Mouse (Mus musculus) midbrain, embryonic 10.5 days (tissue): Measurements from ENCODE around the gene 4930469K13Rik. TPM values are rescaled to one million over a fixed set of nuclear protein-coding genes. Genes with fewer than 3 reads are reported as not detected.

ENCODE experiments used
- DNase-seq: peaks from one replicate; pipeline ENCODE4 v3.0.0-alpha.2; 2017; ENCODE audit warnings: low spot score
- H3K27ac ChIP-seq: fragments of 300-500 bp; sonication (generic); replicated peaks from 2 replicates; pipeline ENCODE4 v1.5.1; 2016; ENCODE audit warnings: mild to moderate bottlenecking
- H3K27me3 ChIP-seq: fragments of 300-500 bp; sonication (generic); 2 replicates; pipeline ENCODE4 v1.6.1; 2016; ENCODE audit warnings: low read depth, mild to moderate bottlenecking; ENCODE audit not compliant: poor library complexity, severe bottlenecking
- H3K36me3 ChIP-seq: fragments of 300-500 bp; sonication (generic); 2 replicates; pipeline ENCODE4 v1.6.1; 2016; ENCODE audit warnings: mild to moderate bottlenecking, moderate library complexity
- H3K4me1 ChIP-seq: fragments of 300-500 bp; sonication (generic); 2 replicates; pipeline ENCODE4 v1.6.1; 2016
- H3K4me3 ChIP-seq: fragments of 300-500 bp; sonication (generic); 2 replicates; pipeline ENCODE4 v1.5.1; 2016; ENCODE audit warnings: mild to moderate bottlenecking, moderate library complexity
- H3K9me3 ChIP-seq: fragments of 300-500 bp; sonication (generic); replicated peaks from 2 replicates; pipeline ENCODE4 v1.6.1; 2016; ENCODE audit warnings: mild to moderate bottlenecking
- WGBS: fragments of 180-500 bp; shearing (Covaris S2); methylation state at CpG from one replicate; pipeline ENCODE4 v1.1.7; 2016; 5-methylcytosine and 5-hydroxymethylcytosine counted together
- polyA plus RNA-seq: library from polyadenylated mRNA; unstranded; fragments of >200 nt; fragmentation: Nextera tagmentation; extraction: Ambion mirVana; gene quantifications from 2 replicates; pipeline ENCODE4 v1.2.1, GENCODE M21; 2016

Gene 4930469K13Rik
- polyA plus RNA-seq, 1 experiment from 2014 or later = not detected

DNA sequence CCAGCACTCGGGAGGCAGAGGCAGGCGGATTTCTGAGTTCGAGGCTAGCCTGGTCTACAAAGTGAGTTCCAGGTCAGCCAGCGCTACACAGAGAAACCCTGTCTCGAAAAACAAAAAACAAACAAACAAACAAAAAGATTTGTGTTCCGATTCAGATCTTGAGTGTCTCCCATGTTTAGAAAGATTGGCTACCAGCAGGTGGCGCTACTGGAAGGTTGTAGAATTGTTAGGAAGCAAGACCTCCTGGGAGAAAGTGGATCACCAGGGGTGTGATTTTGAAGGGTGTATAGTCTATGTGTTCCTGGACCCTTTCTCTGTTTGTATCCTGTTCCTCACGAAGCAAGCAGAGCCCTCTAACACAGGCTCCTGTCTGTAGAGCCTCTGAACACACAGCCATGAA lies 139.6 kb downstream of the 4930469K13Rik start:
- Histone ChIP-seq H3K9me3 (no peaks in the 10 kb centered on the region), H3K4me3 (no peak overlapping the region), H3K36me3 (no peaks in the 10 kb centered on the region), H3K27me3 (no peaks in the 10 kb centered on the region), H3K27ac (no peak overlapping the region), H3K4me1 (peaks cover 8% of the 10 kb centered on the region)
- no peak for DNase-seq
- 79% methylated on average over 8 of the region's 8 CpGs for WGBS

DNA sequence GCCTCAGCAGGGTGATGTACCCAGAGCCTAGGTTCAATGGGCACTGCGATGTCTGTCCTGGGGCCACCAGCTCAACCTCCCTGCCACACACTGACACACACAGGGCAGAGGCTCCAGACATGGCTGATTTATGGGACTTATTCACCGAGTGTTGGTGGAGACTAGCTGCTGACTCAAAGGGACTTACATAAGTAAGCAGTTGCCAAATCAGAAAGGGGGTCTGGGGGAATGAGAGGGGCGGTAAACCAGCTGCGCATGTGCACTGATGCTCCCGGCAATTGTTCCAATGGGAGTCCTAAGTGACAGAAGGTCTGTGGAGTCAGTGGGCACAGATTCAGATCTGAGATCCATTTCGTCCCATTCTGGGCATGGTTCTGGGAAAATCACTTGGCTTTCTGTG lies 140.8 kb downstream of the 4930469K13Rik start:
- Histone ChIP-seq H3K27me3 (no peaks in the 10 kb centered on the region), H3K9me3 (no peaks in the 10 kb centered on the region), H3K36me3 (no peaks in the 10 kb centered on the region), H3K27ac (no peak overlapping the region), H3K4me3 (no peak overlapping the region), H3K4me1 (no peaks in the 10 kb centered on the region)
- 91% methylated on average over 6 of the region's 6 CpGs for WGBS
- no peak for DNase-seq

DNA sequence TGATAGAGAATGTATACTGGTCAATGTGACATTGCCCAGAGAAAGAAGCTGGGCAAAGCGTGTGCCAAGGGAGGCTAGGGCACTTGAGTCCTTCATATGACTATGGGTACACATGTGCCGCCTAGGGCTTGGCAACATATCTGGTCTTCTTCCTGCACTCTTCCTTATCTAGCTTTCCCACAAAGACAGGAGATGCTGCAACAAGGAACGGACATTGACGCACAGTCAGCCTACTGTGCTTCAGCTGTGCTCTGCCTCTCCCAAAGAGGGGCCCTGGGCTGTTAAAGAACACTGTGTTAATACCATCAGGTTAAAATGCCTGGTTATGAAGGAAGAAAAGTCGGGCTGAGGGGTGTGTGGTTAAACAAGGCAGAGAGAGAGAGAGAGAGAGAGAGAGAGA lies 141.7 kb downstream of the 4930469K13Rik start:
- no peaks in the 10 kb centered on the region for H3K36me3 ChIP-seq
- no peak overlapping the region for H3K4me3 ChIP-seq
- peaks cover 5% of the 10 kb centered on the region; the same call in 1 of the 2 replicates for H3K4me1 ChIP-seq
- no peak for DNase-seq
- no peaks in the 10 kb centered on the region for H3K9me3 ChIP-seq
- H3K27ac ChIP-seq = no peak overlapping the region
- WGBS = 84% methylated on average over 5 of the region's 5 CpGs
- H3K27me3 ChIP-seq = no peaks in the 10 kb centered on the region

DNA sequence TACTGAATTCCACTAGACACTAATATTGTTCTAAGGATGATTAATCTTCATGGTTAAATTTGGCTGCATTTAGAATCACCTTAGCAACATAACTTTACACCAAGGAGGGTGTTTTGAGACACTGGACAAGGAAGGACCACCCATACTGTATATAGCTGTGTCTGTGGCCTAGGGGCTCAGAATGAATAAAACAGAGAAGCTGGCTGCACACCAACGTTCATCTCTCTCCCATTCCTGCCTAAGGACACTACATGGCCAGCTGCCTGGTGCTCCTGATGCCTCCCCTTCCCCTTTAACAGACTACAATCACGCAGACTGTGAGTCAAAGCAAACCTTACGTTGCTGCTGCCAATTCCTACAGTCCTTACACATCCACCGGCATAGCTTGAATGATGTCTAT lies 142.4 kb downstream of the 4930469K13Rik start:
- Histone ChIP-seq H3K27ac (no peak overlapping the region), H3K36me3 (no peaks in the 10 kb centered on the region), H3K4me3 (no peak overlapping the region), H3K27me3 (no peaks in the 10 kb centered on the region), H3K9me3 (no peaks in the 10 kb centered on the region), H3K4me1 (peaks cover 11% of the 10 kb centered on the region)
- WGBS = 83% methylated on average over 4 of the region's 4 CpGs
- DNase-seq = no peak

DNA sequence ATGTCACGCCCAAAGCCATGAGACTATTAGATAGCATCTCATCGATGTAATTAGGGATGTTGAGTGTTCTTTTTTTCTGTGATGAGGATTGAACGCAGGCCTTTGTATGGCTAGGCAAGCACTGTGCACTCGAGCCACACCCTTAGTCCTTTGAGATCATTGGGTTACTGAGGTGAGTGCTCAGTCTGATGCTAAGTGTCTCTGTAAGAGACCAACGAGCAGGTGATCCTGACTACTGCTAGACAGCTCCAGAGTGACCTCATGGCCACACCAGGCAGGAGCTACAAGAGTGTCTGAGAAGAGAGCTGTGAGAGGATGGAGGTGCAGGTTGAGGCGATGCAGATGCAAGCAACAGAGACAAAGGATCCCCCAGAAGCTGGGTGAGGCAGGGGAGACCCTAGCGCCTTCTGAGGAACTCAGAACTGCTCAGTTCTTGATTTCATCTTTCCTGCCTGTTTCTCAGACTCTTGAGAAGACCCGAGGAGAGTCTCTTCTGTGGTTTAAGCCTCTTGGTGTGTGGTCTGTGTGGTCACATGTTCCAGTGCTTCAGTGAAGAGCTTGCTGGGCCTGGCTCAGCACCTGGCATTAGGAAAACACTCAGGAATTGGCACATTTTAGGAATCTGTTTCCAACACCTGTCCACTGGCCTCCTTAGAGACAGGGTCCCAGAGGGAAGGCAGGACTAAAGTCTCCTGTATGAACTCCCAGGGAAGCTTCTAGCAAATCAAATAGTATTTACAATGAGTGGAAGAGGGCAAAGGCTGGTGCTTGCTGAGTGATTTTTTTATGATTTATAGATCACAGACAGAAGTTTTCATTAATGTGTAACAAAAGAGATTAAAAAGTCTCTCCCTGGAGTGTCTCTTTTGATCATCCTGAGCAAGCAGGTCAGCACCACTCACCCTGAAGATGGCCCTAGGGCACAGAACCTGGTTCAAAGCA lies 146.4 kb downstream of the 4930469K13Rik start:
- no peak for DNase-seq
- no peak overlapping the region; the same call in 1 of the 2 replicates for H3K27ac ChIP-seq
- 87% methylated on average over 8 of the region's 8 CpGs for WGBS

DNA sequence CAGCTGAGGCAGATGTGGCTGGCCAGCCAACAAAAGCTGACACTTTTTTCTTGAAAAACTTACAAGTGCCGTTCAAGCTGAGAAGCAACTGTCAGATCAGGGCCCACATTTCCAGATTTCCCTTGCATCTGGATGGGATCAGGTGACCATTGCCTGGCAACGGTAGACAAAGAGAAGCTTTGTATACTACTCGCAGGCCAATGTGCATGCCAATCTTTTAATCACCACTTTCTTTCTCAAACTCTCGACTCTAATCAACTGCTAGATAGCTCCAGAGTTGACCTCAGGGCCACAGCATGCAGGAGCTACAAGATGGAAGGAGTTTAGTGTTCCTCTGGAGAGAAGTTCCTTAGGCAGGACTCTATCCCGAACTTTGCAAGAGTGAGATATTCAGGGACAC lies 147.2 kb downstream of the 4930469K13Rik start:
- H3K4me3 ChIP-seq = no peak overlapping the region
- DNase-seq = no peak
- 47% methylated on average over 5 of the region's 5 CpGs for WGBS
- peaks cover 12% of the 10 kb centered on the region for H3K4me1 ChIP-seq
- no peaks in the 10 kb centered on the region for H3K9me3 ChIP-seq
- no peak overlapping the region; the same call in 1 of the 2 replicates for H3K27ac ChIP-seq
- H3K27me3 ChIP-seq = no peaks in the 10 kb centered on the region
- H3K36me3 ChIP-seq = no peaks in the 10 kb centered on the region

More for the DNA sequence above, 146.4 kb downstream of the 4930469K13Rik start:
- Histone ChIP-seq H3K4me1 (peaks cover 12% of the 10 kb centered on the region), H3K27me3 (no peaks in the 10 kb centered on the region), H3K9me3 (no peaks in the 10 kb centered on the region), H3K4me3 (no peak overlapping the region), H3K36me3 (no peaks in the 10 kb centered on the region)

DNA sequence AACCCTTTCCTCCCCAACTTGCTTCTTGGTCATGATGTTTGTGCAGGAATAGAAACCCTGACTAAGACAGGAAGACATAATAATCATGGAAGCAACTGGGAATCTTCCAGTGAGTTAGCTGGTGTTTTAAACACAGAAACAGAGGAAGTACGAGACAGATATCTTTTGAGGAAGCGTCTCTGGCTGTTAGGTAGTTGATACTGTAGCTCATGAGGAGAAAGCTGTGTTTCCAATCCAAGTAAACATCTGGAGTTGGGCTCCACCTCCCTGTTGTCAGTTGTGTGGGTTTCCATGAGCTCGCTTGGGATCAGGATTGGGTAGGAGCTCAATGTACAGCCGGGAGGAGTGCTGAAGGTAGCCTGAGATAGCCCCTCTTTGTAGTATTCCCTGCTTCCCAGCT lies 151.9 kb downstream of the 4930469K13Rik start:
- Histone ChIP-seq H3K4me1 (peaks cover 6% of the 10 kb centered on the region; the same call in 1 of the 2 replicates), H3K27ac (no peak overlapping the region), H3K36me3 (no peaks in the 10 kb centered on the region), H3K9me3 (no peaks in the 10 kb centered on the region), H3K4me3 (no peak overlapping the region), H3K27me3 (no peaks in the 10 kb centered on the region)
- 80% methylated on average over 4 of the region's 4 CpGs for WGBS
- DNase-seq = no peak

DNA sequence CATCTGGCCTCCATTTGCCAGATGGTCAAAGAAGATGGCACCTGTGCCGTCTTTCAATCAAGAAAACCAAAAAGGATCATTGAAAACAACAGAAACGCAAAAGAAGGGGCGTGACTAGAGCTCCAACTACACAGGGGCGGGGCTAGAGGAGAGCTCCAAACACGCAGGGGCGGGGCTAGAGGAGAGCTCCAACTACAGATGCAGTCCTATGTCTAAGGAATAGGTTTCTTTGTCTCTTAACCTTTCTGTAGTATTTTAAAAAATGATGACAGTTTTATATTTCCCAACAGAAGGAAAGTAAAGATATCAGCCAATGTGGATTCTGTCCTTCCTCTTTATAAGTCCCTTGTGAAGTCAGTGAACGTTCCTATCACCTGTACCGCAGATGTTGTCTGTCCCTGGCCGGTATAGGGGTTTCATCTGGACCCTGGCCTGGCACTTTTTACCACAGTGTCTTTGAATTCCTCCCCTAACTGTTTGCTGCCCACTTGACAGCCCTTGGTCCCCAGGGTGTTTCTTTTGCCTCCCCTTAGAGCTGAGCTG lies 153.5 kb downstream of the 4930469K13Rik start:
- no peak overlapping the region for H3K27ac ChIP-seq
- no peaks in the 10 kb centered on the region for H3K9me3 ChIP-seq
- H3K36me3 ChIP-seq = no peaks in the 10 kb centered on the region
- H3K27me3 ChIP-seq = no peaks in the 10 kb centered on the region
- H3K4me1 ChIP-seq = no peaks in the 10 kb centered on the region
- no peak for DNase-seq
- H3K4me3 ChIP-seq = no peak overlapping the region
- 90% methylated on average over 9 of the region's 9 CpGs for WGBS

DNA sequence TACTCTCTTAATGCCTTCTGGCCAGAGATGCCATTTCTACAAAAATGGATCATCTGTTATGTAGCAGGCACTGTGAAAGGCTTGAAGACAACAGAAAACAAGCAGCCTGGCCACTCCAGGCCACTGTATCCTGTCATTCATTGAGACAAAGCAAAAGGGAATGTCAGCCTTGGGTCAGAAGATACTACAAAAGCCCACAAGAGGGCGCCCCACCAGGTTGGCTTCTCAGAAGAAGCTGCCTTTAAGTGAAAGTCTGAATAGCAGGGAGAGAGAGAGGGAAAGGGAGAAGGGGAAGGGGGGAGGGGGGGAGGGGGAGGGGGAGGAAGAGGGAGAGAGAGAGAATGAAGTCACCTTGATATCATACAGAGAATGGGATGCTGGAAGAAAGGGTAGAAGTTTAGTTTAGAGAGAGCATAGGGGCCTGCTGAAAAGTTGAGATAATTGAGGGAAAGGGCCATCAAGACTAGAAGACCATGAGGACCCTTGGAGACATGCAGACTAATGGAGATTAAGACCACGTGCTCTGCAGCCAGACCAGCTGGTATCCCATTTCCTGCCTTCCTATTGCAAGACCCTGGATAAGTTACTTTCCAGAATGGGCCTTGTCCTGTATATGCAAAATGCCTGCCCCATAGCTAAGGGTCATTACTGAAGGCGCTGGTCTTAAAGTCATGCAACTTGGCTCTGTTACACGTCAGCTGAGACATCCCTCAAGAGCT lies 154.1 kb downstream of the 4930469K13Rik start:
- no peaks in the 10 kb centered on the region for H3K27me3 ChIP-seq
- peak; percentile 45 for DNase-seq
- no peaks in the 10 kb centered on the region for H3K9me3 ChIP-seq
- 0 out of 2 replicates have a peak, but pooled peaks cover 3% of the 10 kb centered on the region for H3K4me1 ChIP-seq
- no peak overlapping the region for H3K4me3 ChIP-seq
- WGBS = 71% methylated on average over 4 of the region's 4 CpGs
- H3K36me3 ChIP-seq = no peaks in the 10 kb centered on the region
- H3K27ac ChIP-seq = no peak overlapping the region

DNA sequence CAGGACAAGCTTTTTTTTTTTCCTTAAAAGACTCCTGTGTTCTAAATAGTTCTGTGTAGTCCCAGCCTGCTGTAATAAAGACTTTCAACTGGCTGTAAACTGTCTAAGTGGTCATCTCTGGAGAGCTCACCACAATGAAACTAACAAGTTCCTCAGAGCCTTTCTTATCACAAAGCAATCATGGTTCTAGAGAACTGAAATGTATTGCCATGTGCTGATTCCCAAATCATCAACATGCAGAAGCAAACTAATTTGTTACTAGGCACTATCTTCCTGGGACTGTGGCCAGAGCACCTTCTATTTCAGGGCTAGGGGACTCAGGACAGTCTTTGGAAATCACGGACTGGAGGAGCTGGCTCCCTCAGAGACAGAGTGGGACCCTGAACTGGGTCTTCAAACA lies 154.8 kb downstream of the 4930469K13Rik start:
- 75% methylated on average over 1 of the region's 1 CpGs for WGBS

DNA sequence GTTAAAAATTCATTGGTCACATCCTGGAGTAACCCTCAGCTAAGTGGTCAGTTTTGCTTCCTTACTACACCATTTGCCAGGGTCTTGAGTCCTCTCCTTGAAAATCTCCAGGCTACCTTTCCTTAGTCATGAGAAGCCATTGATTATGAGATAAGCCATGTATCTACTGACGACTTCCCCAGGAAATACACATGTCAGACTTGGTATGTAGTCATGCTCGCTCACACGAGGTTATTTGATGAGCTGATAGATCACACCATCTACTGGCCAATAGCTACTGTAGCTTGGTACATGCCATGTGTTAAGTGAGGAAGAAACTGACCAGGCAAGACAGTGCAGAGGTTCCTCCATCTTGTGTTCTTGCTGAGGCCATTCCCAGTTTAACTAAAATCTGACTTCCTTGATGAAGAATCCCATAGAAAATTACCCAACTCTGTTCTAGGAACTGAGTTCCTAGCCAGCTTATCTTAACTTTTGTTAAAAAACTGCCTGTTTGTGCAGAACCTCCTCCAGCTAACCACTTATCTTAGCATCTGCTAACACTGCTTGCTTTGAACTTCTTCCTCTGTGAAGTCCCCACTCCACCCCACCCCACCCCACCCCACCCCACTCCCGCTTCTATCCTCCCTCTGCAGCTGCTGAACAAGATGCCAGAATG lies 158.8 kb downstream of the 4930469K13Rik start:
- no peak for DNase-seq
- 85% methylated on average over 4 of the region's 4 CpGs for WGBS
- H3K9me3 ChIP-seq = no peaks in the 10 kb centered on the region
- H3K4me1 ChIP-seq = peaks cover 10% of the 10 kb centered on the region; the same call in 1 of the 2 replicates
- no peaks in the 10 kb centered on the region for H3K27me3 ChIP-seq
- H3K27ac ChIP-seq = no peak overlapping the region
- H3K4me3 ChIP-seq = no peak overlapping the region
- no peaks in the 10 kb centered on the region for H3K36me3 ChIP-seq

More for the DNA sequence above, 154.8 kb downstream of the 4930469K13Rik start:
- H3K36me3 ChIP-seq = no peaks in the 10 kb centered on the region
- no peaks in the 10 kb centered on the region for H3K27me3 ChIP-seq
- no peak overlapping the region for H3K4me3 ChIP-seq
- peaks cover 9% of the 10 kb centered on the region; the same call in 1 of the 2 replicates for H3K4me1 ChIP-seq
- DNase-seq = no peak
- no peaks in the 10 kb centered on the region for H3K9me3 ChIP-seq
- H3K27ac ChIP-seq = no peak overlapping the region

DNA sequence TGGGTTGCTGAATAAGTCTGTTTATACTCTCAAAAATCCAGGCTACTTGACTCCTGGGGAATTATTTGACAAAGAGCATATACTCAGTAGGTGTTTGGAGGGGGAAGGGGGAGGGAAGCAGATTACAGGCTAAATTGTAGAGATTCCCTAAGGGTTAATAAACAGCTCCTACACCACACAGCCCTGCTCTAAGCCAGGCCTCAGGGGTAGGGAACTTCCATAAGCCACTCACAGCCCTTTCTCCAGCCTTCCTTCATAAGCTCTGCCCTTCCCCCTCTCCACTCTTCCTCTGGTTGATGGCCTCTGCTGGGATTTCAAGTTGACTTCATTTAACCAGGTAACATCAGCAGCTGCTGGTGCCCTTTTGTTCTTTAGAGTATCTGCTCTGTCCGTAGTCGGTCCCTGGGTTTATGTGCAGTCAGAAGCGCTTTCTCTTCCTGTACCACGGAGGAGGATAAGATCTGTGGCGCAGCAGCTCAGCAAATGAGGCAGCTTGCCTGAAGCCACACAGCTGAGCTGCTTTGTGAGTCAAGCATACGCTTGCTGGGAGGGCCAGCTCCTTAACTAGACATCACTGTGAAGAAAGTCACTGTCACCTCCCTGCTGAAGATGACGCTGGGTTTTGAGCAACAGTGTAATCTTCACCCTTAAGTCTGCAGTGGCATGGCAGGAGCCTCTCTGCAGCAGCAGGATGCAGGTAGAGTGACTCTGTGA lies 159.6 kb downstream of the 4930469K13Rik start:
- 0 out of 2 replicates have a peak overlapping the region, but pooled peaks have one; percentile 43 for H3K27ac ChIP-seq
- no peaks in the 10 kb centered on the region for H3K27me3 ChIP-seq
- H3K4me3 ChIP-seq = no peak overlapping the region
- H3K36me3 ChIP-seq = no peaks in the 10 kb centered on the region
- DNase-seq = no peak
- WGBS = 54% methylated on average over 7 of the region's 7 CpGs
- H3K9me3 ChIP-seq = no peaks in the 10 kb centered on the region
- H3K4me1 ChIP-seq = peaks cover 10% of the 10 kb centered on the region; the same call in 1 of the 2 replicates
